ENCODE assay signal across 28 mouse cellular contexts in genomic region chr8:122883671-122884070, GRCm38 (mm10). TPM values are rescaled to one million over a fixed set of nuclear protein-coding genes. Genes with fewer than 3 reads are reported as not detected.
"Had no signal": no experiment of that assay in that cellular context is flagged by ENCODE, and none has a peak within 500 bp of the region (broad histone marks: within the 10 kb centered on the region; RNA-seq: fewer than 3 reads in every experiment).

No protein-coding gene starts in this region.

- H3K27ac ChIP-seq: gastrocnemius, adult 2 months; hindbrain, embryonic 10.5 days; hindbrain, embryonic 12.5 days; hindbrain, embryonic 14.5 days; intestine, embryonic 15.5 days; layer of hippocampus, adult 2 months; left cerebral cortex, adult 2 months; limb, embryonic 10.5 days; limb, embryonic 12.5 days; liver, embryonic 13.5 days; liver, embryonic 15.5 days had no signal

- H3K4me3 ChIP-seq: gastrocnemius, adult 2 months; hindbrain, embryonic 10.5 days; hindbrain, embryonic 12.5 days; intestine, embryonic 15.5 days; layer of hippocampus, adult 2 months; left cerebral cortex, adult 2 months; limb, embryonic 10.5 days; limb, embryonic 12.5 days; liver, embryonic 13.5 days; liver, embryonic 15.5 days had no signal

- H3K27me3 ChIP-seq: hindbrain, embryonic 12.5 days; intestine, embryonic 15.5 days; limb, embryonic 12.5 days; liver, embryonic 13.5 days; liver, embryonic 15.5 days had no signal

- ATAC-seq: hindbrain, embryonic 16.5 days; inflammation-experienced regulatory T-cells, adult 6 months; intestine, embryonic 15.5 days; intestine, postnatal 0 days; liver, postnatal 0 days had no signal

- H3K4me2 ChIP-seq: heart, embryonic 11.5 days; hindbrain, embryonic 12.5 days; hindbrain, embryonic 14.5 days; intestine, embryonic 15.5 days; limb, embryonic 12.5 days; liver, embryonic 11.5 days; liver, embryonic 13.5 days; liver, embryonic 15.5 days had no signal

- H3K9me3 ChIP-seq: hindbrain, embryonic 10.5 days; hindbrain, embryonic 12.5 days; intestine, embryonic 15.5 days; limb, embryonic 10.5 days; limb, embryonic 12.5 days; liver, embryonic 13.5 days; liver, embryonic 15.5 days had no signal

- H3K4me1 ChIP-seq: hindbrain, embryonic 12.5 days; intestine, embryonic 15.5 days; limb, embryonic 12.5 days; liver, embryonic 13.5 days; liver, embryonic 15.5 days had no signal

- DNase-seq: gastrocnemius, adult 2 months; gastrocnemius, postnatal 10 days; gastrocnemius, postnatal 25 days; heart, postnatal 36 days; kidney, adult 18-20 months; kidney, adult 8-10 months; kidney, postnatal 10 days; kidney, postnatal 25 days; kidney, postnatal 4 days; liver; liver, embryonic 13.5 days; liver, postnatal 0 days; lung, adult 2 months had no signal

- H3K9ac ChIP-seq: hindbrain, embryonic 12.5 days; hindbrain, embryonic 14.5 days; intestine, embryonic 15.5 days; limb, embryonic 12.5 days; liver, embryonic 13.5 days; liver, embryonic 15.5 days; liver, postnatal 0 days had no signal

RNA-seq across cellular contexts. Expression of gene Cdh15, which starts 35.9 kb away (rescaled TPM):
- total RNA-seq: granulocyte monocyte progenitor cell, adult 5-6 weeks; heart, postnatal 36 days had no signal
- polyA plus RNA-seq: liver, postnatal 0 days had no signal
